Mouse (Mus musculus) lung, embryonic 16.5 days (tissue): ENCODE results near the gene Otud7b. TPM values are rescaled to one million over a fixed set of nuclear protein-coding genes. Genes with fewer than 3 reads are reported as not detected.
"Not testable (repeated sequence)": the region's sequence is repeated elsewhere in the genome, so short reads cannot be mapped to it uniquely, and the experiment has no call there.

ENCODE experiments used
- ATAC-seq: fragments of 200-750 bp; cut with Nextera tagmentation; 2 replicates; pipeline ENCODE4 v1.8.0; 2017; ENCODE audit warnings: low read depth, mild to moderate bottlenecking, moderate library complexity
- H3K27ac ChIP-seq: fragments of 300-500 bp; sonication (generic); 2 replicates; pipeline ENCODE4 v1.5.1; 2014; ENCODE audit warnings: mild to moderate bottlenecking, control low read depth, low read length
- H3K27me3 ChIP-seq: fragments of 300-500 bp; sonication (generic); 2 replicates; pipeline ENCODE4 v1.6.1; 2014; ENCODE audit warnings: low read depth, low read length, mixed read lengths; ENCODE audit not compliant: control insufficient read depth, insufficient read depth
- H3K36me3 ChIP-seq: fragments of 300-500 bp; sonication (generic); 2 replicates; pipeline ENCODE4 v1.6.1; 2014; ENCODE audit warnings: low read length; ENCODE audit not compliant: control insufficient read depth, insufficient read depth
- H3K4me1 ChIP-seq: fragments of 300-500 bp; sonication (generic); replicated peaks from 2 replicates; pipeline ENCODE4 v1.6.1; 2014; ENCODE audit warnings: low read length, mixed read lengths; ENCODE audit not compliant: control insufficient read depth, insufficient read depth
- H3K4me2 ChIP-seq: fragments of 300-500 bp; sonication (generic); 2 replicates; pipeline ENCODE4 v1.6.1; 2014; ENCODE audit warnings: low read depth, low read length, control low read depth
- H3K4me3 ChIP-seq: fragments of 300-500 bp; sonication (generic); 2 replicates; pipeline ENCODE4 v1.5.1; 2014; ENCODE audit warnings: mild to moderate bottlenecking, low read length, control low read depth
- H3K9ac ChIP-seq: fragments of 300-500 bp; sonication (generic); 2 replicates; pipeline ENCODE4 v1.6.1; 2014; ENCODE audit warnings: low read length, control low read depth
- H3K9me3 ChIP-seq: fragments of 300-500 bp; sonication (generic); 2 replicates; pipeline ENCODE4 v1.6.1; 2016; ENCODE audit warnings: low read length; ENCODE audit not compliant: control insufficient read depth
- WGBS: fragments of 180-500 bp; shearing (Covaris S2); extraction: QIAGEN DNeasy Blood & Tissue Kit; methylation state at CpG from one replicate; pipeline ENCODE4 v1.1.7; 2014; 5-methylcytosine and 5-hydroxymethylcytosine counted together
- polyA plus RNA-seq: library from polyadenylated mRNA; unstranded; fragments of >200 nt; fragmentation: Nextera tagmentation; extraction: Ambion mirVana; gene quantifications from 2 replicates; pipeline ENCODE4 v1.2.1, GENCODE M21; 2015

Gene Otud7b
- polyA plus RNA-seq, 1 experiment from 2014 or later, result 18.8 TPM

- Histone ChIP-seq H3K9me3 (no peaks in the 10 kb centered on the region), H3K4me3 (peak overlapping the region; percentile 86), H3K4me1 (peaks cover 13% of the 10 kb centered on the region; the same call in 1 of the 2 replicates), H3K9ac (peak overlapping the region; percentile 91), H3K36me3 (no peaks in the 10 kb centered on the region), H3K27me3 (no peaks in the 10 kb centered on the region), H3K4me2 (peak overlapping the region; percentile 97), H3K27ac (peak overlapping the region; percentile 96)
- ATAC-seq, result peak; percentile 95
- under 1% methylated on average over 50 of the region's 50 CpGs for WGBS
Observed at GRCm38 (mm10) chr3:96197129-96197749, 92.9 kb downstream of the Otud7b start.

GRCm38 (mm10) chr3:96198181-96198580 is 93.9 kb downstream of the Otud7b start:
- no peaks in the 10 kb centered on the region for H3K27me3 ChIP-seq
- peaks cover 13% of the 10 kb centered on the region; the same call in 1 of the 2 replicates for H3K4me1 ChIP-seq
- H3K9me3 ChIP-seq, result no peaks in the 10 kb centered on the region
- peak overlapping the region; percentile 86 for H3K4me3 ChIP-seq
- 7% methylated on average over 6 of the region's 6 CpGs for WGBS
- peak overlapping the region; percentile 97 for H3K4me2 ChIP-seq
- ATAC-seq, result peak; percentile 27; the same call in 1 of the 2 replicates
- peak overlapping the region; percentile 60 for H3K9ac ChIP-seq
- H3K27ac ChIP-seq, result peak overlapping the region; percentile 50
- no peaks in the 10 kb centered on the region for H3K36me3 ChIP-seq

DNA sequence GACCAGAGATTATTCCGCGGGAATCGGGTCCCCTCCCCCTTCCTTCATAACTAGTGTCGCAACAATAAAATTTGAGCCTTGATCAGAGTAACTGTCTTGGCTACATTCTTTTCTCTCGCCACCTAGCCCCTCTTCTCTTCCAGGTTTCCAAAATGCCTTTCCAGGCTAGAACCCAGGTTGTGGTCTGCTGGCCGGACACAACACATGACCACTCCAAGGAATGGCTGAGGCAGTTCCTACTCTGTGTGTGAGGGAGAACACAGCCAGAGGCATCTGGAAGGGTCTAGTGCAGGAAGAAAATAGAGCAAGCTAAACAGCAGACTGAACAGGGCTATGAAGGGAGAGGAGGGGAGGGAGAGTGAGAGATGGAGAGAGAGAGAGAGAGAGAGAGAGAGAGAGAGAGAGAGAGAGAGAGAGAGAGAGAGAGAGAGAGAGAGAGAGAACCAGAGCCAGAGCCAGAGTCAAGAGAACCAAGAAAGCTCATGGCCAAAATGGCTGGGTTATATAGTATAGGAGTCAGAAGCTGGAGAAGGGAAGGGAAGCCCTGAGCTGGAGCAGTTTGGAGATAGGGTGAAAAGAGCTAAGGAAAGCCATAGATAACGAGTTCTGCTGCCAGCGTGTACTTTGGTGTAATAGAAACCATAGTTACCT is 94.4 kb downstream of the Otud7b start:
- peak overlapping the region; percentile 97; the same call in 1 of the 2 replicates for H3K4me2 ChIP-seq
- not testable (repeated sequence) for H3K36me3 ChIP-seq, H3K27ac ChIP-seq, ATAC-seq, H3K27me3 ChIP-seq, H3K9me3 ChIP-seq, H3K9ac ChIP-seq, H3K4me3 ChIP-seq
- peaks cover 13% of the 10 kb centered on the region; the same call in 1 of the 2 replicates for H3K4me1 ChIP-seq
- WGBS, result 23% methylated on average over 6 of the region's 8 CpGs

DNA sequence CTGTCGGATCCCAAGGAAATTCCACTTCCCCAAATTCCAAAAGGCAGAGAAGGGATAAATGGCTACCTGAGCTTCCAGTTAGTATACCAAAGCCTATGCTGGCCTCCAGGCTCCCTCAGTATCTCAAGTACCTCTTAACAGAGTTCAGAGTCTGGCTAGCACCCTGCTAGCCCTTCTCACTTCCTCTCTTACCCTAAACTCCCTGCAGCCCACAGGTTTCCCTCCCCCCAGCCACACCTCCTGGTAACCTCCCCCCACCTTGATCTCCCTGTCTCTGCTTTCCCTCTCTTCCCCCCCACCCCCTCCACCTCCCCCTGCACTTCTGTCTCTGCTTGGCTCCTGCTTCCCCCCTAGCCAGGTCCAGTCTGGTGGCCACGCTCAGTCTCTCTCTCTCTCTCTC is 95.4 kb downstream of the Otud7b start:
- H3K27ac ChIP-seq, result no peak overlapping the region
- no peaks in the 10 kb centered on the region for H3K36me3 ChIP-seq
- H3K27me3 ChIP-seq, result no peaks in the 10 kb centered on the region
- WGBS, result 30% methylated on average over 2 of the region's 2 CpGs
- peaks cover 13% of the 10 kb centered on the region; the same call in 1 of the 2 replicates for H3K4me1 ChIP-seq
- no peak overlapping the region for H3K4me3 ChIP-seq
- H3K4me2 ChIP-seq, result no peak overlapping the region
- H3K9me3 ChIP-seq, result no peaks in the 10 kb centered on the region
- ATAC-seq, result no peak
- H3K9ac ChIP-seq, result no peak overlapping the region

GRCm38 (mm10) chr3:96207819-96208218 is 103.5 kb downstream of the Otud7b start:
- H3K9me3 ChIP-seq, result no peaks in the 10 kb centered on the region
- no peaks in the 10 kb centered on the region for H3K27me3 ChIP-seq
- H3K4me1 ChIP-seq, result no peaks in the 10 kb centered on the region
- no peak overlapping the region for H3K9ac ChIP-seq
- no peak for ATAC-seq
- H3K36me3 ChIP-seq, result no peaks in the 10 kb centered on the region
- no peak overlapping the region for H3K4me3 ChIP-seq
- no peak overlapping the region for H3K27ac ChIP-seq
- 73% methylated on average over 3 of the region's 3 CpGs for WGBS
- no peak overlapping the region for H3K4me2 ChIP-seq

- no peaks in the 10 kb centered on the region for H3K9me3 ChIP-seq
- H3K4me2 ChIP-seq, result no peak overlapping the region
- no peaks in the 10 kb centered on the region for H3K36me3 ChIP-seq
- 20% methylated on average over 15 of the region's 15 CpGs for WGBS
- no peak overlapping the region for H3K27ac ChIP-seq
- H3K9ac ChIP-seq, result no peak overlapping the region
- ATAC-seq, result no peak
- H3K4me3 ChIP-seq, result no peak overlapping the region
- no peaks in the 10 kb centered on the region for H3K27me3 ChIP-seq
- no peaks in the 10 kb centered on the region for H3K4me1 ChIP-seq
Observed at GRCm38 (mm10) chr3:96209242-96209641, 104.9 kb downstream of the Otud7b start.

Other genes with a start within 250 kb of the Otud7b start
- 43.5 and 48.0 TPM in 2 replicates for gene Prpf3, start 248.6 kb upstream of the Otud7b start, polyA plus RNA-seq
- gene Mrps21, start 233.0 kb upstream of the Otud7b start, polyA plus RNA-seq, result 326 and 362 TPM in 2 replicates
- gene Ciart, start 222.3 kb upstream of the Otud7b start, polyA plus RNA-seq, result 5.1 and 5.6 TPM in 2 replicates
- gene BC028528, start 212.5 kb upstream of the Otud7b start, polyA plus RNA-seq, result 81.5 and 85.5 TPM in 2 replicates
- gene Aph1a, start 210.6 kb upstream of the Otud7b start, polyA plus RNA-seq, result 39.1 and 39.4 TPM in 2 replicates
- 9.2 and 13.0 TPM in 2 replicates for gene Car14, start 199.8 kb upstream of the Otud7b start, polyA plus RNA-seq
- gene Anp32e, start 175.3 kb upstream of the Otud7b start, polyA plus RNA-seq, result 193 and 230 TPM in 2 replicates
- gene Plekho1, start 108.5 kb upstream of the Otud7b start, polyA plus RNA-seq, result 24.0 and 25.3 TPM in 2 replicates
- 39.6 and 39.8 TPM in 2 replicates for gene Vps45, start 46.1 kb upstream of the Otud7b start, polyA plus RNA-seq
- gene Mtmr11, start 57.5 kb downstream of the Otud7b start, polyA plus RNA-seq, result 13.0 and 14.0 TPM in 2 replicates
- gene Sf3b4, start 67.8 kb downstream of the Otud7b start, polyA plus RNA-seq, result 143 and 167 TPM in 2 replicates
- gene Sv2a, start 76.6 kb downstream of the Otud7b start, polyA plus RNA-seq, result 2.3 and 2.6 TPM in 2 replicates
- 51.4 and 51.6 TPM in 2 replicates for gene Bola1, start 115.2 kb downstream of the Otud7b start, polyA plus RNA-seq
- gene Hist2h2ab, start 115.3 kb downstream of the Otud7b start, polyA plus RNA-seq, result 1.3 and 1.9 TPM in 2 replicates
- gene Hist2h2ac, start 116.4 kb downstream of the Otud7b start, polyA plus RNA-seq, result 8.9 and 9.0 TPM in 2 replicates
- 7.5 and 8.8 TPM in 2 replicates for gene Hist2h2be, start 116.6 kb downstream of the Otud7b start, polyA plus RNA-seq
- gene Hist2h3c2, start 134.6 kb downstream of the Otud7b start, polyA plus RNA-seq, result 3.6 and 4.7 TPM in 2 replicates
- gene Hist2h2aa2, start 135.7 kb downstream of the Otud7b start, polyA plus RNA-seq, result 37.6 and 61.6 TPM in 2 replicates
- gene Hist2h2aa1, start 141.0 kb downstream of the Otud7b start, polyA plus RNA-seq, result 16.9 and 21.5 TPM in 2 replicates
- 1.0 and 2.3 TPM in 2 replicates for gene Hist2h3c1, start 142.2 kb downstream of the Otud7b start, polyA plus RNA-seq
- 9.8 and 12.3 TPM in 2 replicates for gene Hist2h4, start 158.8 kb downstream of the Otud7b start, polyA plus RNA-seq
- gene Hist2h3b, start 164.1 kb downstream of the Otud7b start, polyA plus RNA-seq, result 55.7 and 61.1 TPM in 2 replicates
- gene Hist2h2bb, start 165.2 kb downstream of the Otud7b start, polyA plus RNA-seq, result 13.0 and 14.5 TPM in 2 replicates
- gene Fcgr1, start 189.4 kb downstream of the Otud7b start, polyA plus RNA-seq, result 2.3 and 2.7 TPM in 2 replicates